Mouse (Mus musculus) E14TG2a.4 (cell line): Measurements from ENCODE around the gene Herc1.

ENCODE experiments used
- CTCF ChIP-seq: conservative IDR thresholded peaks from 2 replicates; pipeline ENCODE4 v1.5.1; 2014; ENCODE audit warnings: low read length
- NANOG ChIP-seq: IDR thresholded peaks from 2 replicates; pipeline ENCODE4 v1.6.1; 2014; ENCODE audit warnings: borderline replicate concordance, low read length, mixed read lengths
- POU5F1 ChIP-seq: IDR thresholded peaks from 2 replicates; pipeline ENCODE4 v1.6.1; 2014; ENCODE audit warnings: low read length, borderline replicate concordance

GRCm38 (mm10) chr9:66311458-66311857, 38.8 kb upstream of the Herc1 start:
- no peak for TF ChIP-seq CTCF
- no peak for TF ChIP-seq NANOG
- no peak for TF ChIP-seq POU5F1
